Mouse (Mus musculus) cerebellum, adult 2 months (tissue): ENCODE measurements around the gene Hist3h2ba. TPM values are rescaled to one million over a fixed set of nuclear protein-coding genes. Genes with fewer than 3 reads are reported as not detected.

ENCODE experiments used
- DNase-seq, 2 experiments: peaks; one replicate each; pipeline ENCODE4 v3.0.0; 2021
- H3K27ac ChIP-seq: fragments of 200-500 bp; 2 replicates; pipeline ENCODE4 v1.5.1; 2012; ENCODE audit warnings: low read length, control low read depth, inconsistent platforms; ENCODE audit not compliant: insufficient read depth
- H3K27me3 ChIP-seq: fragments of 200-500 bp; 2 replicates; pipeline ENCODE4 v1.6.1; 2012; ENCODE audit warnings: inconsistent platforms, mild to moderate bottlenecking, low read length, moderate library complexity; ENCODE audit not compliant: control insufficient read depth, insufficient read depth
- H3K4me1 ChIP-seq: fragments of 200-500 bp; 2 replicates; pipeline ENCODE4 v1.6.1; 2011; ENCODE audit warnings: low read length; ENCODE audit not compliant: control insufficient read depth, insufficient read depth
- H3K4me3 ChIP-seq: fragments of 200-500 bp; replicated peaks from 2 replicates; pipeline ENCODE3; 2011; ENCODE audit warnings: mild to moderate bottlenecking, low read depth, low read length, control low read depth; ENCODE audit not compliant: insufficient read depth
- CTCF ChIP-seq: fragments of 200-500 bp; IDR thresholded peaks from 2 replicates; pipeline ENCODE4 v1.5.1; 2011; ENCODE audit warnings: low read depth, mild to moderate bottlenecking, control low read depth, low read length, moderate library complexity, borderline replicate concordance; ENCODE audit not compliant: insufficient read depth
- POLR2A ChIP-seq: fragments of 200-500 bp; IDR thresholded peaks from 2 replicates; pipeline ENCODE4 v1.6.1; 2011; ENCODE audit warnings: low read length, control low read depth, borderline replicate concordance; ENCODE audit not compliant: insufficient read depth
- WGBS: fragments of 180-500 bp; shearing (Covaris S2); methylation state at CpG from one replicate; pipeline ENCODE4 v1.1.7; 2018; 5-methylcytosine and 5-hydroxymethylcytosine counted together
- polyA plus RNA-seq: library from polyadenylated mRNA; depleted of rRNA; stranded (reverse); fragments of >200 nt; gene quantifications from 2 replicates; pipeline ENCODE4 v1.2.3, GENCODE M21; 2012

Gene Hist3h2ba
- polyA plus RNA-seq, 1 experiment = 154 TPM

DNA sequence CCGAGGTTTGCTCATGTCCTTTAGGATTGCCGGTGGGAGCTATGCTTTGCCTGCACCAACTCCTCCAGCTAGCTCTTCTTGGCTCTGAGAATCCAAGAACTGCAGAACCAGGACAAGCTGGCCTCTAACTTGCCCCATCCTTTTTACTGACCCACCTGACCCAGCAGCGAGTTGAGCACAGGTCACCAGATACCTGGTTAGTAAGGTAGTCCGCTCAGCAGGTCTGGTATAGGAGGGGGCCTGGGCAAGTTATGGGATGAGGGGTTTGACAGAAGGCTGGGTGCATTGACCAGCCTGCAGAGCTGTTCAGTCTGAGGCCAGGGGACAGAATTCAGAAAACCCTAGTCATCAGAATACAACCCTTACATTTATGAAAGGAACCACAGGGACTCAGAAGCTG, 19.7 kb upstream of the Hist3h2ba start:
- H3K4me3 ChIP-seq = no peak overlapping the region
- TF ChIP-seq POLR2A (no peak), CTCF (no peak)
- 82% methylated on average over 4 of the region's 4 CpGs for WGBS

DNA sequence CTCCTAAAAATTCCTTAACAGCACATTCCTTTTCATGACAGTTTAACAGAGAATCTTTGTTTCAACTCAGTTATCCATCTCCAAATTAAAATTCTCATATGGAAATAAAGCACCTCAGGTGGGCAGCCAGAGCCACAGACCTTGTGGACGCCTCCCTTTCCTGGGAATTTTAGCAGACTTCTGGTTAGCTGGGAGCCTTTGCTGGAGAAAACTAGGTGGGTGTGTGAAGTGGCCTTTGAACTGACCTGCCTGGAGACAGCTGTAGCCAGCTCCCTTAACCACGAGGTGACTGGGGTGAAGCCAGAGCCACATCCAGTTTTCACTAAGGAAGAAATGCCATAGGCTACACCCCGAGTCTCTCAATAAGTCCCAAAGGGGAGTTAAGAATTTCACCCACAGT, 19.1 kb upstream of the Hist3h2ba start:
- no peak for DNase-seq
- H3K4me1 ChIP-seq = no peaks in the 10 kb centered on the region; the same call in 1 of the 2 replicates
- no peak overlapping the region for H3K4me3 ChIP-seq
- 50% methylated on average over 3 of the region's 3 CpGs for WGBS
- no peaks in the 10 kb centered on the region for H3K27me3 ChIP-seq
- H3K27ac ChIP-seq = no peak overlapping the region
- no peak for TF ChIP-seq POLR2A

More for the DNA sequence above, 19.7 kb upstream of the Hist3h2ba start:
- no peaks in the 10 kb centered on the region; the same call in 1 of the 2 replicates for H3K4me1 ChIP-seq
- no peaks in the 10 kb centered on the region for H3K27me3 ChIP-seq
- H3K27ac ChIP-seq = no peak overlapping the region
- DNase-seq = no peak

DNA sequence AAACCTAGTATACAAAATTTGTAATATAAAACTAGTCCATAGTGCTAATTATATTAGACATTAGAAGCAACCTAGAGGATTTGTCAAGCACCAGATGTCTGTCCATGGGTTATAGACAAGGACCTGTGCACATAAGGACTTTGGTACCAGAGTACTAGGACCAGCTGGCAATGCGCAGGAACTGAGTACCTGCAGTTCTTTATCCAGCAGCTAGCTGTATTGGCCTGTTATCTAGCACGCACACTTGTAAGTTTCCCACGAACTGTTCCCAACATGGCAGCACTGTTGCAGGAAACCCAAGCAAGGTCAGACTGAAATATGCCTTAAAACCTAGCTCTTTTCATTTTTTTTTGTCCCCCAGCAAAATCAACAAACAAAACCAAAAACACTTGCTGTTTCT, 18.5 kb upstream of the Hist3h2ba start:
- no peaks in the 10 kb centered on the region; the same call in 1 of the 2 replicates for H3K4me1 ChIP-seq
- no peak overlapping the region for H3K4me3 ChIP-seq
- H3K27ac ChIP-seq = no peak overlapping the region
- TF ChIP-seq CTCF = no peak
- no peak for TF ChIP-seq POLR2A
- no peak for DNase-seq
- WGBS = 91% methylated on average over 3 of the region's 3 CpGs
- no peaks in the 10 kb centered on the region for H3K27me3 ChIP-seq

DNA sequence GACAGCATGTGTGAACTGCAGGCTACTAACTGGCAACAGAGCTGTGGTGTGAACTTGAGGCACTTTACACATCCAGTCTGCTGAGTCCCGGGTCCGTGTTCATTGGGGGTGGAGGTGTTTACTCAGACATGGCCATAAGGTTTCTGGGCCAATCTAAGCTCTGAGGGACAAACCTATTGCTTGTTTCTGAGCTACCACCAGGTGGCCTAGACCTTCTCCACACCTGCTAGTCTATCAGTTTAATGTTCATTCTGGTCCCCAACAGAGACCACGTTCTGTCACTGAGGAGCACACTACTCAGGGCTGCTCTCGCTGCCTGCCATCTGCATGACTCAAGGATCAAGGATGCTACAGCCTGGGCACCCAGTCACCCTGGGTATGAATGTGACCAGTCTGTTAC, 17.1 kb upstream of the Hist3h2ba start:
- peaks cover 4% of the 10 kb centered on the region for H3K4me1 ChIP-seq

DNA sequence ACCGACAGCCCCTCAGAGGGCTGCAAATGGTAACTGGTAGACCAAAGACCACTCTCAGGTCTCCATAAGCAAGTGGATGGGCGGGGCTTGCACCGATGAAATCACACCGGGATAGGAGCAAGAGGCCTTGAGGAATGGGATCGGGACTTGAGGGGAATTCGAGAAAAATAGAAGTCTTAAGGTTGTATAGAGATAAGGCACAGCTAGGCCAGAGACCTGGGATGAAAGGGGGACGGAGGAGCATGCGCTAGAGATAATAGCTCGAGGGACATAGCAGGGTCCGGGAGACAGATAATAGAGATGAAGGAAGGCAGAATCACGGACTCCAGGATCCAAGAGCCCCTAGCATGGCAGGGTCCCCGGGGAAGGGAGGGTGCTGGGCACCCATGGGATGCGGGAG, 10.8 kb upstream of the Hist3h2ba start:
- Histone ChIP-seq H3K4me1 (peaks cover 16% of the 10 kb centered on the region), H3K4me3 (peak overlapping the region; percentile 88), H3K27me3 (no peaks in the 10 kb centered on the region), H3K27ac (peak overlapping the region; percentile 88)
- TF ChIP-seq POLR2A (no peak), CTCF (no peak)
- DNase-seq = peak in 1 of 2 experiments; percentile 42
- WGBS = under 1% methylated on average over 13 of the region's 13 CpGs

More for the DNA sequence above, 17.1 kb upstream of the Hist3h2ba start:
- TF ChIP-seq POLR2A (no peak), CTCF (peak; percentile 20; the same call in 1 of the 2 replicates)
- no peaks in the 10 kb centered on the region for H3K27me3 ChIP-seq
- H3K27ac ChIP-seq = no peak overlapping the region
- WGBS = 34% methylated on average over 4 of the region's 4 CpGs
- DNase-seq = no peak
- no peak overlapping the region for H3K4me3 ChIP-seq

- peak within 1 kb of the TSS; percentile 88 for H3K4me3 ChIP-seq
- peak within 1 kb of the TSS; percentile 88 for H3K27ac ChIP-seq
- peak; percentile 95 to 97 for DNase-seq
- H3K27me3 ChIP-seq = no peaks in the 10 kb centered on the region
- TF ChIP-seq POLR2A (peak; percentile 91), CTCF (no peak)
- WGBS = under 1% methylated on average over 93 of the region's 95 CpGs
- peaks cover 16% of the 10 kb centered on the region for H3K4me1 ChIP-seq
Observed at GRCm38 (mm10) chr11:58938322-58939087, 10.2 kb upstream of the Hist3h2ba start, which contains the start of gene Rnf187. Gene Rnf187, minus strand, starts transcription at chr11:58938916.

DNA sequence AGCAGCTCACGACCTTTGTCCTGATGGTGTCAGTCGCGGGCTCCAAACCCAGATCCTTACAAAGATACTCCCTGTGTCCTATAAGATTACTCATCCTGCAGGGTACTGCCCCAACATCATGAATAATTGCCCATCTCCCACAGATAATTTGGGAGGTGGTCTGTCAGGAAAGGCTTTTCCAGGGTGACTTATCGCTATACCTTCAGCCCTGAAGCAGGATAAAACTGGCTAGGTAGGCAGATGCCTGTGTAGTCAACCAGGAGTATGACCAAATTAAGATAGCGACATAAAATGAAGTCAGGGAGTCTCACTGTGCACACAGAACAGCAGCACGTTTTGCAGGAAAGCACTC, 9.7 kb upstream of the Hist3h2ba start:
- 5% methylated on average over 6 of the region's 6 CpGs for WGBS

DNA sequence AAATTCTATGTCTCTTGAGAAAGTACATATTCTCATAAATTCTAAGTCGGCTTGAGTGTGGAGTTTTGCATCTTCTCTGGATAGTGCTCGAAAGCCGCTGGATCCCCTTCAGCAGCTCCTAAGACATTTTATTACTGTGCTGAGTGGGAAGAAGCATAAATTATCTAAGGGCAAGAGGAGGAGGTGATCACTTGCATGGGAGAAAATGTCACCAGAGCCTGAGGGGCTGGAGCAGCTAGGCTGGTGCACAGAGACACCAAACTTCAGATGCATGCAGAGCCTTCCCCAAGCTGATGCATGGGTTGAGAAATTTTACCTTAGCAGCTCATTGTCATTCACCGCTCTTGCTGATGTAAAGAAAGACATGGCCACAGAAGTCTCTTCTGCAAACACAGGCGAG, 4.6 kb upstream of the Hist3h2ba start:
- TF ChIP-seq POLR2A (no peak), CTCF (no peak)
- DNase-seq = no peak
- Histone ChIP-seq H3K4me3 (no peak overlapping the region), H3K27me3 (no peaks in the 10 kb centered on the region), H3K27ac (no peak overlapping the region), H3K4me1 (peaks cover 6% of the 10 kb centered on the region)
- WGBS = 86% methylated on average over 5 of the region's 5 CpGs

More for the DNA sequence above, 9.7 kb upstream of the Hist3h2ba start:
- Histone ChIP-seq H3K27ac (peak overlapping the region; percentile 67), H3K4me1 (peaks cover 16% of the 10 kb centered on the region), H3K4me3 (peak overlapping the region; percentile 88), H3K27me3 (no peaks in the 10 kb centered on the region)
- DNase-seq = no peak
- TF ChIP-seq CTCF (no peak), POLR2A (no peak)
